Mouse (Mus musculus) embryonic fibroblast, embryonic 13.5 days (primary cell): Measurements from ENCODE around the gene Rbms3. TPM values are rescaled to one million over a fixed set of nuclear protein-coding genes. Genes with fewer than 3 reads are reported as not detected.
A peak's percentile ranks its signal among the peaks of the same experiment; 100 is the strongest.

Experiments
- H3K27ac ChIP-seq: 2 replicates; pipeline ENCODE4 v1.5.1; 2012; ENCODE audit warnings: low read length, control low read depth, inconsistent platforms; ENCODE audit not compliant: insufficient read depth
- H3K4me1 ChIP-seq: 2 replicates; pipeline ENCODE4 v1.6.1; 2011; ENCODE audit warnings: low read length; ENCODE audit not compliant: control insufficient read depth, insufficient read depth
- H3K4me3 ChIP-seq: 2 replicates; pipeline ENCODE4 v1.5.1; 2011; ENCODE audit warnings: mild to moderate bottlenecking, control low read depth, low read length; ENCODE audit not compliant: insufficient read depth
- CTCF ChIP-seq: IDR thresholded peaks from 2 replicates; pipeline ENCODE4 v1.5.1; 2011; ENCODE audit warnings: mild to moderate bottlenecking, control low read depth, low read length, moderate library complexity, borderline replicate concordance; ENCODE audit not compliant: insufficient read depth
- POLR2A ChIP-seq: IDR thresholded peaks from 2 replicates; pipeline ENCODE4 v1.6.1; 2011; ENCODE audit warnings: low read depth, mild to moderate bottlenecking, control low read depth, low read length, moderate library complexity
- polyA plus RNA-seq: library from polyadenylated mRNA; stranded (reverse); fragments of >200 nt; gene quantifications from 2 replicates; pipeline ENCODE4 v1.2.4, GENCODE M21; 2011; ENCODE audit warnings: low read depth; ENCODE audit not compliant: missing spikeins, insufficient read length

Rbms3 gene
- polyA plus RNA-seq, 1 experiment = 114 TPM

GRCm38 (mm10) chr9:116831386-116831785 is 798.3 kb downstream of the Rbms3 start:
- H3K4me1 ChIP-seq = no peaks in the 10 kb centered on the region
- H3K4me3 ChIP-seq = no peak overlapping the region
- no peak overlapping the region for H3K27ac ChIP-seq
- TF ChIP-seq CTCF (no peak), POLR2A (no peak)

DNA sequence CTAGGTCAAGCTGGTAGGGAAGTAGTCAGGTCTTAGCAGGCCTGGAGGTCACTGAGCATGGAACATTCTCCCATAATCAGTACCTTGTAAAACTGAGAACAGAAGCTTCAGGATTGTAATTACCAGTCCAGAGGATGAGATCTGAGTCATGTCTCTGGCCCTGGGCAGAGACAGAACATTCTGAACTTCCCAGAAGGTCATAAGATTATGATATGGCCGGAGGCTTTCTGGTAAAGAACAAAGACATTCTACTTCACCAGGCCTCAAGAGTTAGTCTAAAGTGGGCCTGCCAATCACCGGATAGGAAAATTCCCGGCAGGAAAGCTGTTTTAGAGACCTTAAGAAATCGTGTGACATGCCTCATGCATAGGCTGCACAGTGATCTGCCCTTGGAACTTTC is 799.8 kb downstream of the Rbms3 start:
- Histone ChIP-seq H3K4me1 (no peaks in the 10 kb centered on the region), H3K27ac (no peak overlapping the region), H3K4me3 (no peak overlapping the region)
- TF ChIP-seq POLR2A (no peak), CTCF (no peak)

GRCm38 (mm10) chr9:116821601-116822000 is 808.1 kb downstream of the Rbms3 start:
- H3K4me3 ChIP-seq = no peak overlapping the region
- TF ChIP-seq CTCF = no peak
- TF ChIP-seq POLR2A = no peak
- H3K4me1 ChIP-seq = no peaks in the 10 kb centered on the region
- H3K27ac ChIP-seq = no peak overlapping the region

GRCm38 (mm10) chr9:116817196-116817595 is 812.5 kb downstream of the Rbms3 start:
- no peak overlapping the region for H3K27ac ChIP-seq
- TF ChIP-seq POLR2A (no peak), CTCF (no peak)
- no peaks in the 10 kb centered on the region for H3K4me1 ChIP-seq
- H3K4me3 ChIP-seq = no peak overlapping the region

GRCm38 (mm10) chr9:116814495-116815094 is 815.1 kb downstream of the Rbms3 start:
- Histone ChIP-seq H3K4me1 (no peaks in the 10 kb centered on the region), H3K27ac (no peak overlapping the region), H3K4me3 (no peak overlapping the region)
- TF ChIP-seq CTCF (no peak), POLR2A (no peak)

DNA sequence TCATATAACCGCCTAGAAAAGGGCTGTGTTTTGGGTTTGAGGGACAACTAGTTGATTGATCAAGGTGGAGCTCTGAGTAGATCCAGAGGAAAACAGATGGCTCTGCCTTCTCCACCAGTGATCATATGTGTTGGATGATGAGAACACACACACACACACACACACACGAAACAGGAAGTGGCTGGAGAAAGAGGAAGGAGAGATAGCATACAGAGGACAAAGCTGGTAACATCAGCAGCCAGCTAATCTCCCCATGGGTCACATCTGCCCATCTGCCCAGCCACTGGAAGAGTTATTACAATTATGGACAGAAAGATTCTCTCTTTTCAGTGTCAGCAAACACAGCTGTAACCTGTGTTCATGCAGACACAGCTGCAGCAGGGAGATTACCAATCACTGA is 816.3 kb downstream of the Rbms3 start:
- Histone ChIP-seq H3K4me3 (no peak overlapping the region), H3K27ac (no peak overlapping the region), H3K4me1 (no peaks in the 10 kb centered on the region; the same call in 1 of the 2 replicates)
- TF ChIP-seq CTCF (no peak), POLR2A (no peak)

DNA sequence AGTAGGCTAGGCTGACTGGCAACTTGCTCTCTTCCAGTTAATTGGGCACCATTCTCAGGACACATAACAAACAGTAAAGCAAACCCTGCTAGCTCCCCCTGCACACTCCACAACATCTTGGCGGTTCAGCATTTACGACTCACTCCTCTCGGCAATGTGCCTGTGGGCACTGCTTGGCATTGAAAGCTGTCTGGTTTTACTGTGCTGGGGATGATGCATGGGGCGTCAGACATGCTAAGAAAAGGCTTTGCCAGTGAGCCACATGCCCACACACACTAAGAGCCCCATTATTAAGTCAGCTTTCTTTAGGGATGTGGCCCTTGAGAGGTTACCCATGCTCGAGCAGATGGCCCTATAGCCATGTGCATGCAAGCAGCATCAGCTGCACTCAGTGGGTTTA is 820.5 kb downstream of the Rbms3 start:
- Histone ChIP-seq H3K4me3 (no peak overlapping the region), H3K4me1 (no peaks in the 10 kb centered on the region; the same call in 1 of the 2 replicates), H3K27ac (no peak overlapping the region)
- no peak for TF ChIP-seq POLR2A
- no peak for TF ChIP-seq CTCF

- Histone ChIP-seq H3K4me3 (no peak overlapping the region), H3K27ac (peak overlapping the region; percentile 62; the same call in 1 of the 2 replicates), H3K4me1 (no peaks in the 10 kb centered on the region; the same call in 1 of the 2 replicates)
- TF ChIP-seq POLR2A (no peak), CTCF (no peak)
Measured at GRCm38 (mm10) chr9:116808401-116808800, 821.3 kb downstream of the Rbms3 start.

DNA sequence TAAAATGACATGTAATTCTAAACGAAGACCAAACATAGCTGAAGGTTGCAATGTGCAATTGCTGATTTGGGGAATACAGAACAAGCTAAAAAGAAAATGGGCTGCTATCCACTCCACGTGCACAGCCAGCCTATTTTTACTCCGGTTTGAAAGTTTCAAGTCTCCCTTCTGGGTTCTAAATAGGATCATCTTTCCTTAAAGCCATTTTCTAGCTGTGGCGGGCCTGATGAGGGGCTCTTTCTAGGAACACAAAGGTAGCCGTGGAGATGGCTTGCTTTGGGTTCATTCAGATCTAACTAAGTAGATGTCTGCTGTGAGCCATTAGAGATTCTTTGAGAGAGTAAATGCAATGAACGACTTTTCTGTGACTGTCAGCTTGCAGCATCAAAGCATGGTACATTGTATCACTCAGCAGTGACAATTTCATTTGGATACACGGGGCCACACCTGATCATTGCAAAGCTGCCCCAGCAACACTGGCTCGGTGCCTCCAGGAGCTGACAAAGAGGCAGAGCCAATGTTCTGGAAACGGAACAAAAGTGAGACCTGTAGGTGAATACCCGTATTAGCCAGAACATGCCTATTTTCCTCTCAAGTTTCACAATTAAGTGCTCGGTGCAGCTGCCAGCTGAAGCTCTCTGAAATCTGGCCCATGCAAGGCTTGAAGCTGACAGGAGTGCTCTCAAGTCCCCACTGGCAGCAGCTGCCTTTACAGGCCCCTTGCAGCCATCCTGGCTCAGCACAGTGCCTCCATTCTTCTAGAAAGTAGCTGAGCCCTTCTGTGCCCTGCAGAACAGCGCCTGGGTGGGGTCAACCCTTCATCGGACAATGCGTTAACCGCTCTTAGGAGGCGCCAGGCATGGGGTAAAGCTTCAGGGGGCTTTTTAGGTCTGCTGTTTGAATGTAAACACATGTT is 822.3 kb downstream of the Rbms3 start:
- H3K27ac ChIP-seq = peak overlapping the region; percentile 62; the same call in 1 of the 2 replicates
- no peak overlapping the region for H3K4me3 ChIP-seq
- TF ChIP-seq POLR2A (no peak), CTCF (no peak)
- no peaks in the 10 kb centered on the region; the same call in 1 of the 2 replicates for H3K4me1 ChIP-seq

GRCm38 (mm10) chr9:116803292-116803731 is 826.4 kb downstream of the Rbms3 start:
- no peak overlapping the region for H3K4me3 ChIP-seq

More at GRCm38 (mm10) chr9:116803292-116803731, 826.4 kb downstream of the Rbms3 start:
- Histone ChIP-seq H3K27ac (no peak overlapping the region), H3K4me1 (no peaks in the 10 kb centered on the region; the same call in 1 of the 2 replicates)
- TF ChIP-seq CTCF (no peak), POLR2A (no peak)
